Mouse (Mus musculus) large intestine, adult 2 months (tissue): Measurements from ENCODE around the gene Nxf2. TPM values are rescaled to one million over a fixed set of nuclear protein-coding genes. Genes with fewer than 3 reads are reported as not detected.

Experiments used
- polyA plus RNA-seq: library from polyadenylated mRNA; depleted of rRNA; stranded (reverse); fragments of >200 nt; gene quantifications from 2 replicates; pipeline ENCODE4 v1.2.3, GENCODE M21; 2012; rRNA removed

The Nxf2 gene
- polyA plus RNA-seq, 1 experiment: not detected

Other genes starting within 250 kb of the Nxf2 start
- 0.77 and 1.4 TPM in 2 replicates for gene Armcx1, start 246.8 kb downstream of the Nxf2 start, polyA plus RNA-seq
- gene Armcx6, start 213.3 kb downstream of the Nxf2 start, polyA plus RNA-seq: 0.38 and 0.44 TPM in 2 replicates
- gene Armcx3, start 208.2 kb downstream of the Nxf2 start, polyA plus RNA-seq: 2.9 and 3.0 TPM in 2 replicates
- 2.7 and 3.5 TPM in 2 replicates for gene Armcx2, start 155.5 kb downstream of the Nxf2 start, polyA plus RNA-seq
- gene Zmat1, start 44.5 kb upstream of the Nxf2 start, polyA plus RNA-seq: 0.18 and 0.26 TPM in 2 replicates
- not detected in 2 replicates for gene Gm15023, start 212.9 kb upstream of the Nxf2 start, polyA plus RNA-seq
- 0.16 and 0.22 TPM in 2 replicates for gene Tceal6, start 245.9 kb upstream of the Nxf2 start, polyA plus RNA-seq